In the genomic region with DNA sequence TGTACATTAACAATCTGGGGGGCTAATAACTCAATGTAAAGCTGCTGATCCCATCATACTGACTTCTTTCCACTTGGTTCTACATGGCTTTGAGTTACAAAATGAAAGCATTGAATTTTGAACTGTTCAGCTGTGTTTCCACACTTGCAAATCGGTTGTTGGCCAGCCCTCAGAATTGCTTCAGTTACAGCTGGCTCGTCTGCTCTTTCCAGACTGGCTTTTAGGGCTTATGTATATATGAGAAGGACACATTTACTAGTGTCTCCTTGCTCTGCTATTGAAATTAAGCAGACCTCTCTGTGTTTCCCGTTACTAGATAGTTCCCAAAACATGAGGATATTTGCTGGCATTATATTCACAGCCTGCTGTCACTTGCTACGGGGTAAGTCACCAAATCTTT, we compare ENCODE assay signal across 11 mouse cellular contexts. TPM values are rescaled to one million over a fixed set of nuclear protein-coding genes. Genes with fewer than 3 reads are reported as not detected.
DNase-seq lines count a peak whose midpoint lies in the region; ATAC-seq and TF ChIP-seq lines count a peak whose summit lies in the region.
"Had no signal": no experiment of that assay in that cellular context is flagged by ENCODE, and none has a peak within 500 bp of the region (broad histone marks: within the 10 kb centered on the region; RNA-seq: fewer than 3 reads in every experiment).

No protein-coding gene starts in this region.

- 6% methylated on average over 4 of the region's 4 CpGs for WGBS in spleen, adult 2 months
- 31% methylated on average over 4 of the region's 4 CpGs for WGBS in stomach, postnatal 0 days

- peaks cover 19% of the 10 kb centered on the region for H3K36me3 ChIP-seq in spleen, adult 2 months (ENCODE audit: control insufficient read depth, insufficient read depth, low read length)
- no peaks in the 10 kb centered on the region; the same call in 1 of the 2 replicates for H3K36me3 ChIP-seq in stomach, postnatal 0 days (ENCODE audit: control insufficient read depth, insufficient read depth, low read length)
- H3K36me3 ChIP-seq: neural tube, embryonic 15.5 days had no signal

- no peaks in the 10 kb centered on the region for H3K27me3 ChIP-seq in spleen, adult 2 months (ENCODE audit: control insufficient read depth, insufficient read depth, low read length)
- no peaks in the 10 kb centered on the region for H3K27me3 ChIP-seq in stomach, postnatal 0 days (ENCODE audit: control insufficient read depth, insufficient read depth, low read length)
- H3K27me3 ChIP-seq: neural tube, embryonic 15.5 days had no signal

- TF ChIP-seq EP300 in stomach, postnatal 0 days (optimal IDR thresholded peaks at IDR 0.05): no peak

- peak overlapping the region; percentile 67 for H3K4me3 ChIP-seq in spleen, adult 2 months (ENCODE audit: extremely low read depth, insufficient read depth, insufficient read length)
- peak overlapping the region; percentile 24 for H3K4me3 ChIP-seq in stomach, postnatal 0 days (ENCODE audit: low read depth, low read length)
- H3K4me3 ChIP-seq: neural tube, embryonic 15.5 days had no signal

- peak; percentile 84 for DNase-seq in heart, adult 11 months
- DNase-seq in heart, adult 9 months (ENCODE audit: low spot score in 2 of 2): no peak
- DNase-seq in spleen, adult 2 months (ENCODE audit: low read depth in 1 of 2, low spot score in 2 of 2): no peak
- DNase-seq in spleen, postnatal 4 days (ENCODE audit: low spot score in 2 of 2): no peak
- peak; percentile 28 to 55 for DNase-seq in layer of hippocampus, postnatal 14 days (ENCODE audit: low spot score in 2 of 2)
- DNase-seq in stomach, postnatal 0 days (ENCODE audit: low spot score): no peak
- DNase-seq in natural killer cell, adult 2 months (ENCODE audit: low spot score in 2 of 2): no peak
- no peak for DNase-seq in gastrocnemius, postnatal 25 days
- DNase-seq: kidney, adult 8-10 months had no signal

- H3K4me2 ChIP-seq in stomach, postnatal 0 days (replicated peaks; ENCODE audit: low read depth): peak overlapping the region; percentile 46
- H3K4me2 ChIP-seq: neural tube, embryonic 15.5 days had no signal

- no peak for TF ChIP-seq CTCF in spleen, adult 2 months (IDR thresholded peaks at IDR 0.05; ENCODE audit: extremely low read depth, insufficient read depth, insufficient read length, insufficient replicate concordance)
- TF ChIP-seq CTCF in stomach, postnatal 0 days (IDR thresholded peaks at IDR 0.05; ENCODE audit: low read depth): no peak

- no peak overlapping the region for H3K9ac ChIP-seq in stomach, postnatal 0 days (ENCODE audit: low read length)
- H3K9ac ChIP-seq: neural tube, embryonic 15.5 days had no signal

- TF ChIP-seq POLR2A in spleen, adult 2 months (IDR thresholded peaks at IDR 0.05; ENCODE audit: low read depth, low read length): no peak

- peak overlapping the region; percentile 88 for H3K27ac ChIP-seq in spleen, adult 2 months (ENCODE audit: insufficient read depth, low read length)
- no peak overlapping the region for H3K27ac ChIP-seq in stomach, postnatal 0 days (replicated peaks)
- H3K27ac ChIP-seq: neural tube, embryonic 15.5 days had no signal

- ATAC-seq in stomach, postnatal 0 days (ENCODE audit: low FRiP score, low TSS enrichment): peak; percentile 16; the same call in 1 of the 2 replicates

- H3K9me3 ChIP-seq in stomach, postnatal 0 days (ENCODE audit: control insufficient read depth, low read length): no peaks in the 10 kb centered on the region
- H3K9me3 ChIP-seq: G1E; neural tube, embryonic 15.5 days had no signal

- H3K4me1 ChIP-seq in spleen, adult 2 months (ENCODE audit: control insufficient read depth, insufficient read depth, insufficient read length): peaks cover 2% of the 10 kb centered on the region; the same call in 1 of the 2 replicates
- H3K4me1 ChIP-seq in stomach, postnatal 0 days (replicated peaks; ENCODE audit: control insufficient read depth, insufficient read depth): no peaks in the 10 kb centered on the region

RNA-seq across cellular contexts. Expression of gene Cd274, which starts 4.9 kb away (rescaled TPM):
- 10.4 and 11.0 TPM in 2 replicates for polyA plus RNA-seq in spleen, adult 2 months (2012; rRNA removed)
- 1 to 10 TPM in 1 of 2 experiments, under 1 TPM in 1; 0.93 to 1.0 TPM for total RNA-seq in layer of hippocampus, postnatal 14 days (2021)
- polyA plus RNA-seq in stomach, postnatal 0 days (2015; fragmentation: Nextera tagmentation; extraction: Ambion mirVana): 0.08 and 0.16 TPM in 2 replicates
- total RNA-seq in gastrocnemius, postnatal 25 days (2021): under 1 TPM; 0.67 to 0.77 TPM

RNA-seq across cellular contexts. Expression of gene Plgrkt, which starts 4.9 kb away (rescaled TPM):
- polyA plus RNA-seq in spleen, adult 2 months (2012; rRNA removed): 55.6 and 63.9 TPM in 2 replicates
- total RNA-seq in layer of hippocampus, postnatal 14 days (2021): 10 to 100 TPM; 28.1 to 31.8 TPM
- polyA plus RNA-seq in stomach, postnatal 0 days (2015; fragmentation: Nextera tagmentation; extraction: Ambion mirVana): 166 and 169 TPM in 2 replicates
- total RNA-seq in gastrocnemius, postnatal 25 days (2021): 10 to 100 TPM; 13.7 to 15.1 TPM

RNA-seq across cellular contexts. Expression of gene Rln1, which starts 37.7 kb away (rescaled TPM):
- not detected in 2 replicates for polyA plus RNA-seq in spleen, adult 2 months (2012; rRNA removed)
- total RNA-seq in layer of hippocampus, postnatal 14 days (2021): 1 to 10 TPM; 2.1 to 2.8 TPM
- polyA plus RNA-seq in stomach, postnatal 0 days (2015; fragmentation: Nextera tagmentation; extraction: Ambion mirVana): 0.24 TPM in 1 of 2 replicates, not detected in the other
- not detected for total RNA-seq in gastrocnemius, postnatal 25 days (2021)
- polyA plus RNA-seq: G1E had no signal

RNA-seq across cellular contexts. Expression of gene Pdcd1lg2, which starts 38.6 kb away (rescaled TPM):
- 1.0 and 1.2 TPM in 2 replicates for polyA plus RNA-seq in spleen, adult 2 months (2012; rRNA removed)
- total RNA-seq in layer of hippocampus, postnatal 14 days (2021): not detected
- polyA plus RNA-seq in stomach, postnatal 0 days (2015; fragmentation: Nextera tagmentation; extraction: Ambion mirVana): 0.05 and 0.06 TPM in 2 replicates
- total RNA-seq in gastrocnemius, postnatal 25 days (2021): not detected

RNA-seq across cellular contexts. Expression of gene Insl6, which starts 47.0 kb away (rescaled TPM):
- polyA plus RNA-seq in spleen, adult 2 months (2012; rRNA removed): 1.5 and 2.1 TPM in 2 replicates
- under 1 TPM in 1 of 2 experiments, not detected in 1; 0.51 TPM for total RNA-seq in layer of hippocampus, postnatal 14 days (2021)
- 3.0 and 3.2 TPM in 2 replicates for polyA plus RNA-seq in stomach, postnatal 0 days (2015; fragmentation: Nextera tagmentation; extraction: Ambion mirVana)
- total RNA-seq in gastrocnemius, postnatal 25 days (2021): not detected

Comparison
In these comparisons a context has a peak if more than half of its experiments do, and no peak if none do; other contexts are left out.
1. DNase-seq: peak in heart, adult 11 months (single experiment) and layer of hippocampus, postnatal 14 days (2 of 2); none in heart, adult 9 months (0 of 2), spleen, adult 2 months (0 of 2), spleen, postnatal 4 days (0 of 2), stomach, postnatal 0 days (single experiment), natural killer cell, adult 2 months (0 of 2) and gastrocnemius, postnatal 25 days (single experiment).